Mouse (Mus musculus) ES-E14 (cell line): ENCODE results near the gene Chrna9.

ENCODE experiments used
- CHD2 ChIP-seq: IDR thresholded peaks from 2 replicates; pipeline ENCODE4 v1.6.1; 2014; ENCODE audit warnings: mild to moderate bottlenecking, low read depth, low read length, inconsistent platforms
- HCFC1 ChIP-seq: IDR thresholded peaks from 2 replicates; pipeline ENCODE4 v1.6.1; 2012; ENCODE audit warnings: low read length, inconsistent platforms, borderline replicate concordance; ENCODE audit not compliant: insufficient read depth
- MAFK ChIP-seq: IDR thresholded peaks from 2 replicates; pipeline ENCODE4 v1.6.1; 2014; ENCODE audit warnings: mild to moderate bottlenecking, low read depth, low read length, inconsistent platforms; ENCODE audit not compliant: insufficient read depth
- ZC3H11A ChIP-seq: IDR thresholded peaks from 2 replicates; pipeline ENCODE4 v1.6.1; 2012; ENCODE audit warnings: low read depth, mild to moderate bottlenecking, inconsistent platforms, low read length, borderline replicate concordance

DNA sequence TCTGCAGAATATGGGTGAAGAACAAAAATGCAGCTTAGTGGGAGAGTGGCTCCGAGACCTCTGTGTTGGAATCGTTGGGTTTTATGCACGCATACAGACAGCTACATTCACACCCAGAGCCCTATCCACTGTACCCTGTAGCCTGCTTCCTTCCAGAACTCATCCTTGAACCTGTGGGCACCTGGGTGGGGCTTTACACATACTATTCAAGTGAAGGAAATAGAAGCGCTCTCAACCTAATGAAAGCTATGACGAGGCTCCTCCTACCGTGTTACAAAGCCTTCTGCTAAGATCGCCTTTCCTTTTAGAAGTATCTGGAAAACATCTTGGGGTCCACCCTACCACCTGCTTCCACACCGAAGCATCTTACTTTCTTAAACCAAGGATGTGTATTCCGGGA is 21.6 kb upstream of the Chrna9 start:
- TF ChIP-seq MAFK (no peak), CHD2 (no peak), HCFC1 (no peak), ZC3H11A (no peak)
